Comparison of ENCODE assay signal across 28 mouse cellular contexts in genomic region chr6:42362074-42362473, GRCm38 (mm10). TPM values are rescaled to one million over a fixed set of nuclear protein-coding genes. Genes with fewer than 3 reads are reported as not detected.
DNase-seq lines count a peak whose midpoint lies in the region; ATAC-seq and TF ChIP-seq lines count a peak whose summit lies in the region.
"Had no signal": no experiment of that assay in that cellular context is flagged by ENCODE, and none has a peak within 500 bp of the region (broad histone marks: within the 10 kb centered on the region; RNA-seq: fewer than 3 reads in every experiment).

No protein-coding gene starts in this region.

- no peak for TF ChIP-seq EP300 in lung, postnatal 0 days (IDR thresholded peaks at IDR 0.05)

- no peak overlapping the region for H3K4me3 ChIP-seq in heart, embryonic 12.5 days
- no peak overlapping the region for H3K4me3 ChIP-seq in lung, postnatal 0 days (ENCODE audit: low read depth, low read length)
- H3K4me3 ChIP-seq: embryonic facial prominence, embryonic 12.5 days; hindbrain, embryonic 10.5 days; kidney, embryonic 15.5 days had no signal

- H3K27ac ChIP-seq in heart, embryonic 12.5 days (ENCODE audit: poor library complexity, severe bottlenecking) = 0 out of 2 replicates have a peak overlapping the region, but pooled peaks have one; percentile 19
- H3K27ac ChIP-seq in lung, postnatal 0 days (ENCODE audit: low read length) = peak overlapping the region; percentile 62; the same call in 1 of the 2 replicates
- H3K27ac ChIP-seq: embryonic facial prominence, embryonic 12.5 days; hindbrain, embryonic 10.5 days; hindbrain, postnatal 0 days; kidney, embryonic 15.5 days had no signal

- TF ChIP-seq CTCF in lung, postnatal 0 days (IDR thresholded peaks at IDR 0.05) = no peak
- TF ChIP-seq CTCF in Patski (IDR thresholded peaks at IDR 0.05) = no peak

- H3K9me3 ChIP-seq in heart, embryonic 12.5 days (replicated peaks) = no peaks in the 10 kb centered on the region
- H3K9me3 ChIP-seq in lung, postnatal 0 days (ENCODE audit: low read length) = no peaks in the 10 kb centered on the region
- H3K9me3 ChIP-seq: embryonic facial prominence, embryonic 12.5 days; hindbrain, embryonic 10.5 days; kidney, embryonic 15.5 days had no signal

- whole genome bisulfite sequencing in heart, embryonic 12.5 days = 51% methylated on average over 1 of the region's 1 CpGs
- WGBS in lung, postnatal 0 days = 50% methylated on average over 1 of the region's 1 CpGs

- H3K27me3 ChIP-seq in heart, embryonic 12.5 days (replicated peaks) = no peaks in the 10 kb centered on the region
- H3K27me3 ChIP-seq in lung, postnatal 0 days (replicated peaks; ENCODE audit: insufficient read depth, low read length) = no peaks in the 10 kb centered on the region
- no peaks in the 10 kb centered on the region for H3K27me3 ChIP-seq in Patski
- H3K27me3 ChIP-seq: embryonic facial prominence, embryonic 12.5 days; kidney, embryonic 15.5 days had no signal

- ATAC-seq in heart, embryonic 12.5 days (ENCODE audit: insufficient number of reproducible peaks, low FRiP score) = no peak
- ATAC-seq in lung, postnatal 0 days = no peak
- peak; percentile 11 for ATAC-seq in Patski
- ATAC-seq: forebrain, embryonic 14.5 days; hindbrain, postnatal 0 days; intestine, postnatal 0 days; midbrain, embryonic 16.5 days had no signal

- in situ Hi-C loops in Patski (cut with MboI; ENCODE audit: low pct_unique_long_range_greater_than_20kb) = no loop called here

- peaks cover 64% of the 10 kb centered on the region for H3K4me1 ChIP-seq in heart, embryonic 12.5 days (replicated peaks)
- H3K4me1 ChIP-seq in lung, postnatal 0 days (ENCODE audit: insufficient read depth, low read depth, low read length) = no peaks in the 10 kb centered on the region; the same call in 1 of the 2 replicates
- H3K4me1 ChIP-seq: embryonic facial prominence, embryonic 12.5 days had no signal

- H3K4me2 ChIP-seq in heart, embryonic 12.5 days = no peak overlapping the region
- H3K4me2 ChIP-seq in lung, postnatal 0 days (replicated peaks; ENCODE audit: low read depth, low read length) = no peak overlapping the region
- H3K4me2 ChIP-seq: embryonic facial prominence, embryonic 12.5 days; kidney, embryonic 15.5 days; liver, embryonic 11.5 days had no signal

- H3K9ac ChIP-seq in heart, embryonic 12.5 days = no peak overlapping the region
- no peak overlapping the region for H3K9ac ChIP-seq in lung, postnatal 0 days (replicated peaks; ENCODE audit: low read depth)
- H3K9ac ChIP-seq: embryonic facial prominence, embryonic 12.5 days; kidney, embryonic 15.5 days had no signal

- no peak for DNase-seq in heart, adult 8-10 months (ENCODE audit: low spot score)
- no peak for DNase-seq in lung, postnatal 0 days (ENCODE audit: low spot score)
- no peak for DNase-seq in lung, adult 18-20 months
- no peak for DNase-seq in Patski (ENCODE audit: low read depth, low spot score)
- DNase-seq in testis, postnatal 14 days (ENCODE audit: low spot score) = peak; percentile 56
- DNase-seq in urinary bladder, postnatal 36 days (ENCODE audit: low spot score in 2 of 2) = no peak
- DNase-seq: adrenal gland, postnatal 10 days; cerebellum, adult 11 months; cerebellum, postnatal 10 days; kidney, postnatal 4 days; layer of hippocampus, adult 9-11 months; lung, adult 2 months; thymus, adult 18-20 months; thymus, postnatal 4 days had no signal

- POLR2A ChIA-PET in Patski (lab: Charles Lee) = interaction anchor here (0.6 to 1.2 kb wide), 4 partner anchors 10 to 65 kb away, joined by 3 to 4 read pairs (median 4); no protein-coding TSS in a partner anchor

- CTCF ChIA-PET in Patski (lab: Charles Lee) = interaction anchor here (1.2 to 2.1 kb wide), 3 partner anchors 14 to 19 kb away, joined by 3 to 5 read pairs (median 5); no protein-coding TSS in a partner anchor

- H3K36me3 ChIP-seq in heart, embryonic 12.5 days = peaks cover 50% of the 10 kb centered on the region
- H3K36me3 ChIP-seq in lung, postnatal 0 days (ENCODE audit: insufficient read depth, low read length) = peaks cover 30% of the 10 kb centered on the region

RNA-seq across cellular contexts. Expression of gene Epha1, which starts 11.0 kb away (rescaled TPM):
- polyA plus RNA-seq in heart, embryonic 12.5 days (2016; fragmentation: Nextera tagmentation; extraction: Ambion mirVana) = 4.7 and 5.5 TPM in 2 replicates
- under 1 TPM; 0.19 to 0.37 (median 0.27) TPM for total RNA-seq in heart, adult 8-10 months (2022)
- 21.8 TPM in 2 replicates for polyA plus RNA-seq in lung, postnatal 0 days (2015; fragmentation: Nextera tagmentation; extraction: Ambion mirVana)
- polyA plus RNA-seq in Patski (2021) = 0.27 TPM

RNA-seq across cellular contexts. Expression of gene Zyx, which starts 12.6 kb away (rescaled TPM):
- 213 and 219 TPM in 2 replicates for polyA plus RNA-seq in heart, embryonic 12.5 days (2016; fragmentation: Nextera tagmentation; extraction: Ambion mirVana)
- 10 to 100 TPM; 39.3 to 47.4 (median 44.6) TPM for total RNA-seq in heart, adult 8-10 months (2022)
- 166 and 183 TPM in 2 replicates for polyA plus RNA-seq in lung, postnatal 0 days (2015; fragmentation: Nextera tagmentation; extraction: Ambion mirVana)
- 336 TPM for polyA plus RNA-seq in Patski (2021)

RNA-seq across cellular contexts. Expression of gene Fam131b, which starts 37.6 kb away (rescaled TPM):
- 0.37 and 0.52 TPM in 2 replicates for polyA plus RNA-seq in heart, embryonic 12.5 days (2016; fragmentation: Nextera tagmentation; extraction: Ambion mirVana)
- total RNA-seq in heart, adult 8-10 months (2022) = under 1 TPM; 0.44 to 0.82 (median 0.51) TPM
- not detected in 2 replicates for polyA plus RNA-seq in lung, postnatal 0 days (2015; fragmentation: Nextera tagmentation; extraction: Ambion mirVana)
- polyA plus RNA-seq in Patski (2021) = 0.89 TPM

RNA-seq across cellular contexts. Expression of gene Tas2r143, which starts 38.0 kb away (rescaled TPM):
- not detected in 2 replicates for polyA plus RNA-seq in heart, embryonic 12.5 days (2016; fragmentation: Nextera tagmentation; extraction: Ambion mirVana)
- not detected for total RNA-seq in heart, adult 8-10 months (2022)
- 0.15 TPM in 1 of 2 replicates, not detected in the other for polyA plus RNA-seq in lung, postnatal 0 days (2015; fragmentation: Nextera tagmentation; extraction: Ambion mirVana)
- not detected for polyA plus RNA-seq in Patski (2021)
- total RNA-seq: hindbrain, postnatal 0 days; left cerebral cortex, adult 8-10 months had no signal
- polyA plus RNA-seq: C2C12; embryonic facial prominence, embryonic 12.5 days; forebrain, embryonic 14.5 days; hindbrain, embryonic 10.5 days; hindbrain, postnatal 0 days; intestine, postnatal 0 days; kidney, embryonic 15.5 days; limb, embryonic 11.5 days; liver, embryonic 11.5 days; midbrain, embryonic 16.5 days; small intestine, adult 2 months had no signal

RNA-seq across cellular contexts. Expression of gene Tas2r135, which starts 43.2 kb away (rescaled TPM):
- polyA plus RNA-seq in heart, embryonic 12.5 days (2016; fragmentation: Nextera tagmentation; extraction: Ambion mirVana) = not detected in 2 replicates
- under 1 TPM in 1 of 4 experiments, not detected in 3; 0.25 TPM for total RNA-seq in heart, adult 8-10 months (2022)
- 0.18 TPM in 1 of 2 replicates, not detected in the other for polyA plus RNA-seq in lung, postnatal 0 days (2015; fragmentation: Nextera tagmentation; extraction: Ambion mirVana)
- polyA plus RNA-seq in Patski (2021) = not detected
- total RNA-seq: gastrocnemius, postnatal 4 days; hindbrain, postnatal 0 days; left cerebral cortex, adult 8-10 months had no signal
- polyA plus RNA-seq: C2C12; embryonic facial prominence, embryonic 12.5 days; forebrain, embryonic 14.5 days; hindbrain, embryonic 10.5 days; hindbrain, postnatal 0 days; intestine, postnatal 0 days; kidney, embryonic 15.5 days; limb, embryonic 11.5 days; liver, embryonic 11.5 days; midbrain, embryonic 16.5 days; small intestine, adult 2 months had no signal
